Mouse (Mus musculus): ENCODE measurements at regions not wholly inside any gene's neighbourhood (a gene's known extent, or its start where the extent isn't known, plus 50 kb on each side); places are given as distances from the start of the nearest gene placed in this dataset.
A peak's percentile ranks its signal among the peaks of the same experiment; 100 is the strongest.

GRCm38 (mm10) chr17:7467638-7468037 lies 82.4 kb upstream of the Unc93a2 start:
- no peak for DNase-seq (ENCODE audit: low spot score in 2 of 2)
- intact Hi-C loops (cut with DNase I) = no loop called here

GRCm38 (mm10) chr17:7464901-7465300 lies 79.6 kb upstream of the Unc93a2 start:
- intact Hi-C loops (cut with DNase I) = no loop called here
- DNase-seq (ENCODE audit: low spot score in 2 of 2) = no peak

- DNase-seq (ENCODE audit: low spot score in 2 of 2) = no peak
- intact Hi-C loops (cut with DNase I) = no loop called here
Measured at GRCm38 (mm10) chr17:7461164-7461563, 75.9 kb upstream of the Unc93a2 start.

- no peak for DNase-seq (ENCODE audit: low spot score in 2 of 2)
- intact Hi-C loops (cut with DNase I) = no loop called here
Measured at GRCm38 (mm10) chr17:7456939-7457338, 71.7 kb upstream of the Unc93a2 start.

- DNase-seq (ENCODE audit: low spot score in 2 of 2) = peak; percentile 46 to 81
- intact Hi-C loops (cut with DNase I) = loop anchor here (5.0 kb wide), 1 partner anchor 383 kb away; the partner anchor contains the start of gene Fndc1
Measured at GRCm38 (mm10) chr17:7443822-7444221, 58.6 kb upstream of the Unc93a2 start.

- intact Hi-C loops (cut with DNase I) = no loop called here
Measured at GRCm38 (mm10) chr17:7435075-7435474, 49.8 kb upstream of the Unc93a2 start.

More at GRCm38 (mm10) chr17:7435075-7435474, 49.8 kb upstream of the Unc93a2 start:
- DNase-seq (ENCODE audit: low spot score in 2 of 2) = no peak

Data from left cerebral cortex, postnatal 14 days (tissue).